ENCODE assay signal across 8 mouse cellular contexts in the genomic region with DNA sequence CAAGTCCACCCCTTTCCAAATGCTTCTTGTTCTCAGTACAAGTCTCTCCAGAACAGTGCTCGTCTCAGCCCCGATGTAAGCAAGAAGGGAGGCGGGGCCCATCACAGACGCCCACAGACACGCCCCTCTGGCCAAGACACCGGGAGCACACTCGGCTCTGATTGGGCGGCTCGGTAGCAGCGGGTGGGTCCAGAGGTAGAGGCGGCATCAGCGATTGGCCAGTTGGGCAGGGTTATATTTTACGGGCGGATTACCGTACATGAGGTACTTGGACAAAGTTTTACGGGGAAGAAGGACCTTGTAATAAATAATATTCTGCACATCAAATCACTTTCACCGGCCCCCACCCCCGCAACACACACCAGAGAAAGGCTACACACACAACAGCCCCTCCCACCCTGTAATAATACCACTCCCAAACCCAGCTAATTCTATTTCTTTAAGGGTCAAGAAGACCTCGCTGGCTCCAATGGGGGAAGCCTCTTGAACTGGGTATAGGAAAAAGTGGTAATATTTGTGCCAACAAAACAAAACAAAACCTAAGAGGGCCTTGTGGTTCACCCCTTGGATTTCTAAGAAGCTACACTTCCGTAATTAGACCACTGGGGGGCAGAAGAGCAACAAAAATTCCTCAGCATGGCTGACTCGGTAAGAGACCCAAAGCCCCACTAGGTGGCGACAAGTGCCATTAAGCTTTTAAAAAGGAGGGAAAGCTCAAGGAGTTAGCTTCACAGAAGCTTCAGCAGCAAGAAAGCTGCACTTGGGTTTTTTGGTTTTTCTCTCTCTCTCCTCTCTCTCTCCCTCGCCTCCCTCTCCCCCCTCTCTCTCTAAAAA. TPM values are rescaled to one million over a fixed set of nuclear protein-coding genes. Genes with fewer than 3 reads are reported as not detected.
DNase-seq lines count a peak whose midpoint lies in the region; ATAC-seq and TF ChIP-seq lines count a peak whose summit lies in the region.

No protein-coding gene starts in this region.

- H3K27ac ChIP-seq in bone marrow macrophage, adult 2 months (ENCODE audit: insufficient read depth, low read depth, low read length) = no peak overlapping the region
- no peak overlapping the region for H3K27ac ChIP-seq in embryonic fibroblast, embryonic 13.5 days (ENCODE audit: insufficient read depth, low read length)
- H3K27ac ChIP-seq in heart, embryonic 13.5 days (replicated peaks) = peak overlapping the region; percentile 38; the same call in 1 of the 2 replicates
- no peak overlapping the region for H3K27ac ChIP-seq in kidney, postnatal 0 days
- no peak overlapping the region for H3K27ac ChIP-seq in liver, embryonic 11.5 days (ENCODE audit: low read depth, low read length)

- peak overlapping the region; percentile 42; the same call in 1 of the 2 replicates for H3K9ac ChIP-seq in heart, embryonic 13.5 days
- H3K9ac ChIP-seq in kidney, postnatal 0 days (ENCODE audit: low read depth, low read length) = no peak overlapping the region
- H3K9ac ChIP-seq in liver, embryonic 11.5 days (ENCODE audit: low read depth, low read length) = no peak overlapping the region

- 60% methylated on average over 23 of the region's 23 CpGs for WGBS in heart, embryonic 13.5 days
- WGBS in kidney, postnatal 0 days = 56% methylated on average over 23 of the region's 23 CpGs
- 63% methylated on average over 23 of the region's 23 CpGs for WGBS in liver, embryonic 11.5 days

- no peak for ATAC-seq in heart, embryonic 13.5 days (ENCODE audit: extremely low read depth, insufficient number of reproducible peaks, low FRiP score, low TSS enrichment)
- peak; percentile 49 for ATAC-seq in kidney, postnatal 0 days (replicated peaks; ENCODE audit: low FRiP score, low read depth)
- ATAC-seq in liver, embryonic 11.5 days (replicated peaks; ENCODE audit: low FRiP score) = peak; percentile 44

- H3K9me3 ChIP-seq in heart, embryonic 13.5 days = no peaks in the 10 kb centered on the region
- H3K9me3 ChIP-seq in kidney, postnatal 0 days (replicated peaks; ENCODE audit: low read length) = no peaks in the 10 kb centered on the region
- no peaks in the 10 kb centered on the region for H3K9me3 ChIP-seq in liver, embryonic 11.5 days (ENCODE audit: control insufficient read depth, low read length)

- TF ChIP-seq POLR2A in bone marrow macrophage, adult 2 months (IDR thresholded peaks at IDR 0.05; ENCODE audit: borderline replicate concordance, low read depth, low read length) = no peak
- no peak for TF ChIP-seq POLR2A in embryonic fibroblast, embryonic 13.5 days (IDR thresholded peaks at IDR 0.05; ENCODE audit: low read depth, low read length)

- H3K36me3 ChIP-seq in heart, embryonic 13.5 days = peaks cover 75% of the 10 kb centered on the region
- H3K36me3 ChIP-seq in kidney, postnatal 0 days (ENCODE audit: insufficient read depth, low read length) = peaks cover 42% of the 10 kb centered on the region
- H3K36me3 ChIP-seq in liver, embryonic 11.5 days (ENCODE audit: control insufficient read depth, insufficient read depth, low read length) = peaks cover 56% of the 10 kb centered on the region

- no peak overlapping the region for H3K4me2 ChIP-seq in heart, embryonic 13.5 days
- no peak overlapping the region for H3K4me2 ChIP-seq in kidney, postnatal 0 days (ENCODE audit: low read length)
- no peak overlapping the region for H3K4me2 ChIP-seq in liver, embryonic 11.5 days

- peak; percentile 78 for TF ChIP-seq CTCF in bone marrow macrophage, adult 2 months (IDR thresholded peaks at IDR 0.05; ENCODE audit: low read depth, low read length)
- peak; percentile 38; the same call in 1 of the 2 replicates for TF ChIP-seq CTCF in embryonic fibroblast, embryonic 13.5 days (IDR thresholded peaks at IDR 0.05; ENCODE audit: borderline replicate concordance, insufficient read depth, low read length)
- TF ChIP-seq CTCF in kidney, postnatal 0 days (IDR thresholded peaks at IDR 0.05; ENCODE audit: low read depth) = peak; percentile 99

- peaks cover 15% of the 10 kb centered on the region for H3K4me1 ChIP-seq in bone marrow macrophage, adult 2 months (ENCODE audit: control insufficient read depth, insufficient read depth, low read length)
- peaks cover 3% of the 10 kb centered on the region; the same call in 1 of the 2 replicates for H3K4me1 ChIP-seq in embryonic fibroblast, embryonic 13.5 days (ENCODE audit: control insufficient read depth, insufficient read depth, low read length)
- H3K4me1 ChIP-seq in heart, embryonic 13.5 days = peaks cover 43% of the 10 kb centered on the region
- peaks cover 6% of the 10 kb centered on the region; the same call in 1 of the 2 replicates for H3K4me1 ChIP-seq in kidney, postnatal 0 days (replicated peaks; ENCODE audit: insufficient read depth, low read length)
- H3K4me1 ChIP-seq in liver, embryonic 11.5 days (replicated peaks; ENCODE audit: control insufficient read depth, insufficient read depth, low read length) = peaks cover 27% of the 10 kb centered on the region

- no peak overlapping the region for H3K4me3 ChIP-seq in bone marrow macrophage, adult 2 months (ENCODE audit: insufficient read depth, low read length)
- no peak overlapping the region for H3K4me3 ChIP-seq in embryonic fibroblast, embryonic 13.5 days (ENCODE audit: insufficient read depth, low read length)
- H3K4me3 ChIP-seq in heart, embryonic 13.5 days = no peak overlapping the region
- no peak overlapping the region for H3K4me3 ChIP-seq in kidney, postnatal 0 days (replicated peaks; ENCODE audit: low read depth, low read length)
- H3K4me3 ChIP-seq in liver, embryonic 11.5 days (ENCODE audit: low read depth, low read length) = no peak overlapping the region

- H3K27me3 ChIP-seq in heart, embryonic 13.5 days (replicated peaks) = no peaks in the 10 kb centered on the region
- no peaks in the 10 kb centered on the region for H3K27me3 ChIP-seq in kidney, postnatal 0 days (ENCODE audit: insufficient read depth, low read length)
- H3K27me3 ChIP-seq in liver, embryonic 11.5 days (replicated peaks; ENCODE audit: control insufficient read depth, insufficient read depth, low read length) = no peaks in the 10 kb centered on the region

- peak; percentile 94 for DNase-seq in CD4-positive, CD25-positive, alpha-beta regulatory T cell, adult 2 months (ENCODE audit: low read depth, low spot score)
- peak; percentile 97 for DNase-seq in kidney, postnatal 0 days (ENCODE audit: low spot score)
- peak; percentile 70 for DNase-seq in liver, embryonic 11.5 days (ENCODE audit: low spot score)
- DNase-seq in naive thymus-derived CD4-positive, alpha-beta T cell, adult 2 months (ENCODE audit: low read depth) = peak; percentile 95
- peak; percentile 88 to 93 for DNase-seq in spleen, postnatal 4 days (ENCODE audit: low spot score in 2 of 2)

RNA-seq across cellular contexts. Expression of a gene that starts 9.7 kb away (rescaled TPM):
- 0.48 and 0.71 TPM in 2 replicates for polyA plus RNA-seq in bone marrow macrophage, adult 2 months (2012; ENCODE audit: insufficient read depth, insufficient read length, missing spikeins)
- 3.4 and 5.3 TPM in 2 replicates for polyA plus RNA-seq in embryonic fibroblast, embryonic 13.5 days (2011; ENCODE audit: insufficient read length, low read depth, missing spikeins)
- polyA plus RNA-seq in heart, embryonic 13.5 days (2015; fragmentation: Nextera tagmentation; extraction: Ambion mirVana) = 1.7 and 2.1 TPM in 2 replicates
- 1.4 and 1.6 TPM in 2 replicates for polyA plus RNA-seq in kidney, postnatal 0 days (2015; fragmentation: Nextera tagmentation; extraction: Ambion mirVana)
- 1.7 and 1.9 TPM in 2 replicates for polyA plus RNA-seq in liver, embryonic 11.5 days (2014; fragmentation: Nextera tagmentation; extraction: Ambion mirVana)

RNA-seq across cellular contexts. Expression of a gene that starts 10.1 kb away (rescaled TPM):
- not detected in 2 replicates for polyA plus RNA-seq in bone marrow macrophage, adult 2 months (2012; ENCODE audit: insufficient read depth, insufficient read length, missing spikeins)
- not detected in 2 replicates for polyA plus RNA-seq in embryonic fibroblast, embryonic 13.5 days (2011; ENCODE audit: insufficient read length, low read depth, missing spikeins)
- not detected in 2 replicates for polyA plus RNA-seq in heart, embryonic 13.5 days (2015; fragmentation: Nextera tagmentation; extraction: Ambion mirVana)
- polyA plus RNA-seq in kidney, postnatal 0 days (2015; fragmentation: Nextera tagmentation; extraction: Ambion mirVana) = not detected in 2 replicates
- not detected in 2 replicates for polyA plus RNA-seq in liver, embryonic 11.5 days (2014; fragmentation: Nextera tagmentation; extraction: Ambion mirVana)

RNA-seq across cellular contexts. Expression of a gene that starts 29.6 kb away (rescaled TPM):
- polyA plus RNA-seq in bone marrow macrophage, adult 2 months (2012; ENCODE audit: insufficient read depth, insufficient read length, missing spikeins) = not detected in 2 replicates
- not detected in 2 replicates for polyA plus RNA-seq in embryonic fibroblast, embryonic 13.5 days (2011; ENCODE audit: insufficient read length, low read depth, missing spikeins)
- 0.23 and 0.68 TPM in 2 replicates for polyA plus RNA-seq in heart, embryonic 13.5 days (2015; fragmentation: Nextera tagmentation; extraction: Ambion mirVana)
- 0.13 TPM in 1 of 2 replicates, not detected in the other for polyA plus RNA-seq in kidney, postnatal 0 days (2015; fragmentation: Nextera tagmentation; extraction: Ambion mirVana)
- polyA plus RNA-seq in liver, embryonic 11.5 days (2014; fragmentation: Nextera tagmentation; extraction: Ambion mirVana) = not detected in 2 replicates

RNA-seq across cellular contexts. Expression of a gene that starts 33.0 kb away (rescaled TPM):
- polyA plus RNA-seq in bone marrow macrophage, adult 2 months (2012; ENCODE audit: insufficient read depth, insufficient read length, missing spikeins) = 99.1 and 108 TPM in 2 replicates
- polyA plus RNA-seq in embryonic fibroblast, embryonic 13.5 days (2011; ENCODE audit: insufficient read length, low read depth, missing spikeins) = 147 and 178 TPM in 2 replicates
- 323 and 363 TPM in 2 replicates for polyA plus RNA-seq in heart, embryonic 13.5 days (2015; fragmentation: Nextera tagmentation; extraction: Ambion mirVana)
- 370 and 387 TPM in 2 replicates for polyA plus RNA-seq in kidney, postnatal 0 days (2015; fragmentation: Nextera tagmentation; extraction: Ambion mirVana)
- polyA plus RNA-seq in liver, embryonic 11.5 days (2014; fragmentation: Nextera tagmentation; extraction: Ambion mirVana) = 411 and 417 TPM in 2 replicates

RNA-seq across cellular contexts. Expression of a gene that starts 35.2 kb away (rescaled TPM):
- 30.2 and 32.8 TPM in 2 replicates for polyA plus RNA-seq in bone marrow macrophage, adult 2 months (2012; ENCODE audit: insufficient read depth, insufficient read length, missing spikeins)
- polyA plus RNA-seq in embryonic fibroblast, embryonic 13.5 days (2011; ENCODE audit: insufficient read length, low read depth, missing spikeins) = 51.6 and 58.9 TPM in 2 replicates
- 48.1 and 49.2 TPM in 2 replicates for polyA plus RNA-seq in heart, embryonic 13.5 days (2015; fragmentation: Nextera tagmentation; extraction: Ambion mirVana)
- 102 TPM in 2 replicates for polyA plus RNA-seq in kidney, postnatal 0 days (2015; fragmentation: Nextera tagmentation; extraction: Ambion mirVana)
- 76.1 and 81.1 TPM in 2 replicates for polyA plus RNA-seq in liver, embryonic 11.5 days (2014; fragmentation: Nextera tagmentation; extraction: Ambion mirVana)

Comparison
In these comparisons a context has a peak if more than half of its experiments do, and no peak if none do; other contexts are left out.
1. CTCF ChIP-seq: peak in every context shown above with its lines; median percentile 99 in kidney, postnatal 0 days; 78 in bone marrow macrophage, adult 2 months; 38 in embryonic fibroblast, embryonic 13.5 days.